Comparison of ENCODE assay signal across 12 mouse cellular contexts in genomic region chr1:106462595-106462994, GRCm38 (mm10).
"Had no signal": no experiment of that assay in that cellular context is flagged by ENCODE, and none has a peak within 500 bp of the region (broad histone marks: within the 10 kb centered on the region; RNA-seq: fewer than 3 reads in every experiment).

No protein-coding gene starts in this region.

- DNase-seq: kidney, adult 2 months; kidney, postnatal 25 days; layer of hippocampus, adult 9-11 months; liver, embryonic 13.5 days; lung, adult 2 months; lung, postnatal 14 days; thymus, adult 18-20 months; thymus, postnatal 36 days had no signal

- H3K4me3 ChIP-seq: layer of hippocampus, adult 2 months; liver, embryonic 13.5 days; midbrain, embryonic 13.5 days had no signal

- H3K4me2 ChIP-seq: liver, embryonic 13.5 days; midbrain, embryonic 13.5 days had no signal

- H3K4me1 ChIP-seq: liver, embryonic 13.5 days had no signal

- H3K36me3 ChIP-seq: liver, embryonic 13.5 days; midbrain, embryonic 13.5 days had no signal

- H3K27me3 ChIP-seq: liver, embryonic 13.5 days; midbrain, embryonic 13.5 days had no signal

- H3K9me3 ChIP-seq: liver, embryonic 13.5 days; midbrain, embryonic 13.5 days had no signal

- H3K27ac ChIP-seq: kidney, postnatal 0 days; layer of hippocampus, adult 2 months; liver, embryonic 13.5 days; macrophage; midbrain, embryonic 13.5 days had no signal
